Mouse (Mus musculus) T-cell, adult 66 days (primary cell): ENCODE measurements around the gene Draxin. TPM values are rescaled to one million over a fixed set of nuclear protein-coding genes. Genes with fewer than 3 reads are reported as not detected.

Experiments used
- total RNA-seq, 2 experiments: library from RNA; stranded (reverse); gene quantifications; 3 replicates in 1 of 2; 4 replicates in 1 of 2; pipeline ENCODE4 v1.2.4; 2023

Draxin gene
- not detected for total RNA-seq

GRCm38 (mm10) chr4:148130561-148131413 is at the start of gene Draxin:
Draxin (minus strand) TSS chr4:148130698.

GRCm38 (mm10) chr4:148160436-148161390 is 30.2 kb upstream of the Draxin start, which contains the start of the genes Fbxo44 and Fbxo2:
Fbxo44 (minus strand) TSS chr4:148160482.
Fbxo2 (plus strand) TSS chr4:148160621.

GRCm38 (mm10) chr4:148151267-148152168 is 21.0 kb upstream of the Draxin start, which contains the start of gene Fbxo6:
Fbxo6 (minus strand) TSS chr4:148152140.

GRCm38 (mm10) chr4:148130133-148130532 is 365 bp downstream of the Draxin start, which contains the start of gene Mad2l2:
Mad2l2 (plus strand) TSS chr4:148130384.

GRCm38 (mm10) chr4:148087907-148088527 is 42.5 kb downstream of the Draxin start, which contains the start of gene Agtrap:
Agtrap (minus strand) TSS chr4:148088031.

Other genes starting within 250 kb of the Draxin start
- gene Mfn2, start 226.0 kb downstream of the Draxin start, total RNA-seq = 10 to 100 TPM; 44.6 to 51.9 TPM
- 10 to 100 TPM; 10.2 to 17.5 TPM for gene Plod1, start 193.9 kb downstream of the Draxin start, total RNA-seq
- gene 2510039O18Rik, start 189.8 kb downstream of the Draxin start, total RNA-seq = 10 to 100 TPM; 69.6 to 75.2 TPM
- not detected for gene Nppb, start 144.9 kb downstream of the Draxin start, total RNA-seq
- not detected for gene Nppa, start 130.0 kb downstream of the Draxin start, total RNA-seq
- 10 to 100 TPM; 27.6 to 29.3 TPM for gene Clcn6, start 91.9 kb downstream of the Draxin start, total RNA-seq
- gene Mthfr, start 91.6 kb downstream of the Draxin start, total RNA-seq = 10 to 100 TPM; 18.5 to 21.1 TPM
- 10 to 100 TPM; 19.9 to 26.1 TPM for gene Agtrap, start 42.7 kb downstream of the Draxin start, total RNA-seq
- gene Mad2l2, start 314 bp downstream of the Draxin start, total RNA-seq = 10 to 100 TPM; 24.7 to 31.2 TPM
- gene Fbxo6, start 21.4 kb upstream of the Draxin start, total RNA-seq = 10 to 100 TPM; 13.1 to 15.6 TPM
- gene Fbxo44, start 29.8 kb upstream of the Draxin start, total RNA-seq = 1 to 10 TPM; 2.8 to 4.6 TPM
- gene Fbxo2, start 29.9 kb upstream of the Draxin start, total RNA-seq = not detected
- gene Disp3, start 157.3 kb upstream of the Draxin start, total RNA-seq = not detected